Mouse (Mus musculus): ENCODE results near the gene Kpna2. TPM values are rescaled to one million over a fixed set of nuclear protein-coding genes. Genes with fewer than 3 reads are reported as not detected.

Gene Kpna2
- total RNA-seq (2018; cell fraction: chromatin; rRNA removed): 10 to 100 TPM in 25 of 26 experiments, 1 to 10 TPM in 1; 9.1 to 35.4 (median 18.8) TPM
- 10 to 100 TPM; 25.5 to 44.3 (median 37.9) TPM for total RNA-seq (2018; cell fraction: cytosol; rRNA removed)
- 10 to 100 TPM in 24 of 26 experiments, 1 to 10 TPM in 2; 8.6 to 53.7 (median 19.9) TPM for total RNA-seq (2018; cell fraction: nucleus; rRNA removed)
- 36.6 to 71.0 TPM (median 57.2 TPM) in 3 replicates for polyA plus RNA-seq (2018)

- Histone ChIP-seq H3K4me3 (ENCODE audit: inconsistent target) (peak within 1 kb of the TSS; percentile 83), H3K36me3 (ENCODE audit: inconsistent target) (0 out of 2 replicates have a peak, but pooled peaks cover 4% of the 10 kb centered on the region), H3K79me2 (ENCODE audit: inconsistent target) (peaks cover 44% of the 10 kb centered on the region), H3K27ac (peak within 1 kb of the TSS; percentile 66)
- WGBS (ENCODE audit: missing documents): 1% methylated on average over 50 of the region's 62 CpGs
Measured at GRCm38 (mm10) chr11:106999151-106999948, at the start of gene Kpna2. Kpna2 (minus strand) TSS chr11:106999541.

GRCm38 (mm10) chr11:107046766-107047620, 47.7 kb upstream of the Kpna2 start:
- WGBS (ENCODE audit: missing documents): 88% methylated on average over 15 of the region's 15 CpGs
- Histone ChIP-seq H3K4me3 (ENCODE audit: inconsistent target) (no peak overlapping the region), H3K36me3 (ENCODE audit: inconsistent target) (peaks cover 48% of the 10 kb centered on the region), H3K27ac (no peak overlapping the region), H3K79me2 (ENCODE audit: inconsistent target) (no peaks in the 10 kb centered on the region)

GRCm38 (mm10) chr11:107045546-107045945, 46.2 kb upstream of the Kpna2 start:
- H3K27ac ChIP-seq: no peak overlapping the region
- peaks cover 57% of the 10 kb centered on the region for H3K36me3 ChIP-seq (ENCODE audit: inconsistent target)
- WGBS (ENCODE audit: missing documents): 85% methylated on average over 4 of the region's 4 CpGs
- H3K4me3 ChIP-seq (ENCODE audit: inconsistent target): no peak overlapping the region
- no peaks in the 10 kb centered on the region for H3K79me2 ChIP-seq (ENCODE audit: inconsistent target)

- H3K27ac ChIP-seq: no peak overlapping the region
- no peaks in the 10 kb centered on the region for H3K79me2 ChIP-seq (ENCODE audit: inconsistent target)
- H3K36me3 ChIP-seq (ENCODE audit: inconsistent target): peaks cover 58% of the 10 kb centered on the region
- 29% methylated on average over 5 of the region's 5 CpGs for WGBS (ENCODE audit: missing documents)
- H3K4me3 ChIP-seq (ENCODE audit: inconsistent target): no peak overlapping the region
Measured at GRCm38 (mm10) chr11:107044321-107044720, 45.0 kb upstream of the Kpna2 start.

- Histone ChIP-seq H3K27ac (no peak overlapping the region), H3K79me2 (ENCODE audit: inconsistent target) (no peaks in the 10 kb centered on the region), H3K4me3 (ENCODE audit: inconsistent target) (no peak overlapping the region), H3K36me3 (ENCODE audit: inconsistent target) (peaks cover 58% of the 10 kb centered on the region)
- 96% methylated on average over 11 of the region's 11 CpGs for WGBS (ENCODE audit: missing documents)
Measured at GRCm38 (mm10) chr11:107043361-107043760, 44.0 kb upstream of the Kpna2 start.

GRCm38 (mm10) chr11:107041396-107041795, 42.1 kb upstream of the Kpna2 start:
- Histone ChIP-seq H3K4me3 (ENCODE audit: inconsistent target) (no peak overlapping the region), H3K36me3 (ENCODE audit: inconsistent target) (peaks cover 44% of the 10 kb centered on the region), H3K27ac (no peak overlapping the region), H3K79me2 (ENCODE audit: inconsistent target) (no peaks in the 10 kb centered on the region)
- WGBS (ENCODE audit: missing documents): 94% methylated on average over 3 of the region's 3 CpGs

- Histone ChIP-seq H3K79me2 (ENCODE audit: inconsistent target) (no peaks in the 10 kb centered on the region), H3K36me3 (ENCODE audit: inconsistent target) (peaks cover 32% of the 10 kb centered on the region), H3K27ac (no peak overlapping the region), H3K4me3 (ENCODE audit: inconsistent target) (no peak overlapping the region)
- 93% methylated on average over 5 of the region's 5 CpGs for WGBS (ENCODE audit: missing documents)
Measured at GRCm38 (mm10) chr11:107039417-107039816, 40.1 kb upstream of the Kpna2 start.

GRCm38 (mm10) chr11:107034085-107034810, 34.9 kb upstream of the Kpna2 start:
- Histone ChIP-seq H3K36me3 (ENCODE audit: inconsistent target) (no peaks in the 10 kb centered on the region; the same call in 1 of the 2 replicates), H3K27ac (no peak overlapping the region)
- 94% methylated on average over 10 of the region's 10 CpGs for WGBS (ENCODE audit: missing documents)

GRCm38 (mm10) chr11:107031635-107032034, 32.3 kb upstream of the Kpna2 start:
- Histone ChIP-seq H3K79me2 (ENCODE audit: inconsistent target) (no peaks in the 10 kb centered on the region), H3K36me3 (ENCODE audit: inconsistent target) (no peaks in the 10 kb centered on the region), H3K27ac (no peak overlapping the region), H3K4me3 (ENCODE audit: inconsistent target) (no peak overlapping the region)
- 85% methylated on average over 7 of the region's 7 CpGs for WGBS (ENCODE audit: missing documents)

More at GRCm38 (mm10) chr11:107034085-107034810, 34.9 kb upstream of the Kpna2 start:
- Histone ChIP-seq H3K4me3 (ENCODE audit: inconsistent target) (no peak overlapping the region), H3K79me2 (ENCODE audit: inconsistent target) (no peaks in the 10 kb centered on the region)

GRCm38 (mm10) chr11:107029536-107029935, 30.2 kb upstream of the Kpna2 start:
- no peaks in the 10 kb centered on the region for H3K36me3 ChIP-seq (ENCODE audit: inconsistent target)
- H3K4me3 ChIP-seq (ENCODE audit: inconsistent target): no peak overlapping the region
- 50% methylated on average over 18 of the region's 19 CpGs for WGBS (ENCODE audit: missing documents)
- H3K27ac ChIP-seq: no peak overlapping the region
- H3K79me2 ChIP-seq (ENCODE audit: inconsistent target): no peaks in the 10 kb centered on the region

GRCm38 (mm10) chr11:107028754-107029153, 29.4 kb upstream of the Kpna2 start:
- Histone ChIP-seq H3K27ac (no peak overlapping the region), H3K36me3 (ENCODE audit: inconsistent target) (no peaks in the 10 kb centered on the region), H3K79me2 (ENCODE audit: inconsistent target) (no peaks in the 10 kb centered on the region), H3K4me3 (ENCODE audit: inconsistent target) (peak overlapping the region; percentile 48)
- WGBS (ENCODE audit: missing documents): 87% methylated on average over 6 of the region's 6 CpGs

- H3K36me3 ChIP-seq (ENCODE audit: inconsistent target): no peaks in the 10 kb centered on the region
- no peaks in the 10 kb centered on the region for H3K79me2 ChIP-seq (ENCODE audit: inconsistent target)
- peak overlapping the region; percentile 48 for H3K4me3 ChIP-seq (ENCODE audit: inconsistent target)
- WGBS (ENCODE audit: missing documents): 4% methylated on average over 29 of the region's 29 CpGs
- H3K27ac ChIP-seq: no peak overlapping the region
Measured at GRCm38 (mm10) chr11:107028275-107028618, 28.9 kb upstream of the Kpna2 start.

GRCm38 (mm10) chr11:107027431-107028274, 28.3 kb upstream of the Kpna2 start:
- WGBS (ENCODE audit: missing documents): under 1% methylated on average over 73 of the region's 107 CpGs
- H3K27ac ChIP-seq: no peak overlapping the region
- peak overlapping the region; percentile 48 for H3K4me3 ChIP-seq (ENCODE audit: inconsistent target)
- no peaks in the 10 kb centered on the region for H3K36me3 ChIP-seq (ENCODE audit: inconsistent target)
- H3K79me2 ChIP-seq (ENCODE audit: inconsistent target): no peaks in the 10 kb centered on the region
